Mouse (Mus musculus): ENCODE data around the gene Nrk.

Gene Nrk

DNA sequence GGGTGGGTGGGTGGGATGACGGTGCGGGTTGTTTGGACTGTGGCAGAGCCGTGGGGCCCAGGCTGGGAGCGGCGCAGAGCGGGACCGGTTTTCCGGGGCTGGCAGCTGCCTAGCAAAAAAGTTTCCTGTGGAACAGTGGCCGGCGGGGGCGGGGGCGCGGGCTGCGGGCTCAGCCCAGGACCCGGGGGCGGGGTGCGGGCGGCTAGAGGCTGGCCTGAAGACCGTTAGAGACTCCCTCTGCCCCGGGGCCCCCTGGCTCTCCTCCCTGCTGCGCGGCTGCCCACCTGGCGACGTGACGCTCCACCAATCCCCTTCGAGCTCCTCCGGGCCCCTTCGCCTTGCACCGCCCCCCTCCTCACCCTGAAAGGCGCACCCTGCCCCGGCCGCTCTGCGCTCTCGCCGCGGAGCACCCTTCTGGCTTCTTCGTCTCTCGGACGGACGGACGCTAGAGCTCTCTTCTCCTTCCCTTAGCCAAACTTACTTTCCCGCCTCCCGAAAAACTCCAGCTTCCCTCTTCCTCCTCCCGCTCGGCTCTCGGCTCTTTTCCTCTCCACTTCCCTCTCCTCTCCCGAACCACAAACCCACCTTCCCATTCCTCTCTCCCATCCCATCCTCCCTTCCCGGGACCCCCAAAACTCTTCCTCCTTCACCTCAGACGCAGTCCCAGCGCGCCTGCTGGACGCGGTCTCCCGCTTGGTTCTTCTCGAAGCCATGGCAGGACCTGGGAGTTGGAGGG lies at the start of gene Nrk:
Gene Nrk (plus strand): TSS at position 390 of the 736 bp plus-strand sequence.
- no peak for DNase-seq (ENCODE audit: low read depth, low spot score)

- no peak for DNase-seq (ENCODE audit: low read depth, low spot score)
Measured at GRCm38 (mm10) chrX:138913366-138913765, 864 bp upstream of the Nrk start.

DNA sequence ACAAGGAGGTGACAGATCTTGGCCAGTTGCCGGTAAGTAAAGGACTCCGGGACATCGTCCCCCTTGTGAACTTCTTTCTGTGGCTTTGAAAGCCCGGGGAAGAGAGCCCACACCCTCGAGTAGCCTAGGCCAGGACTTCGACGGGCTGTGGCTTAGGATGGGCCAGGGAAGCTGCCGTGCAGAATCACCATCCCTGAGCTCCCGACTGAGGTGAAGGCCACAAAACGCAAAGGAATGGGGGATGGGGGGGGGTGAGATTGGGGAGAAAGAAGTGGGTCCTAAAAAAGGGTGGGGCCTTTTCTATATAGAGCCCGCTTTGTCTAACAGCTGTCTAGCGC lies 516 bp downstream of the Nrk start:
- no peak for DNase-seq (ENCODE audit: low read depth, low spot score)

GRCm38 (mm10) chrX:138919030-138919429 lies 4.8 kb downstream of the Nrk start:
- DNase-seq (ENCODE audit: low read depth, low spot score) = no peak

DNA sequence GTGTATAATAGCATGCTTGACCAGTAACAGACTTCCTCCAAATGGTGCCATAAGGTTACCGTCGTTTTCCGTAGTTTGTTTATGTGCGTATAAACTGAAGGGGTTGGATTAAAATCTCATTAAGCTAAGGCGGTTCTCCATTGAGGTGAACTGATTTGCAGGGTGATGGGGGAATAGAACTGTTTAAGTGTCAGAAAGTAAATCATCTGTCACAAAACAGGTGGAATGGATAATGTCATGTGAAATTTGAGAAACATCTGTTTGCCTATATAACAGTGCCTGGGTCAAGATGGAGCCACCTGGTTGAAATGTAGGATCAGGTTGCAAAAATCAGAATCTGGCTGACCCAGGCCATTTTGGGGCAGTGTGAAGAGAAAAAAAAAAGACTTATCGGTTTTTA lies 29.7 kb downstream of the Nrk start:
- DNase-seq (ENCODE audit: low read depth, low spot score) = no peak

DNA sequence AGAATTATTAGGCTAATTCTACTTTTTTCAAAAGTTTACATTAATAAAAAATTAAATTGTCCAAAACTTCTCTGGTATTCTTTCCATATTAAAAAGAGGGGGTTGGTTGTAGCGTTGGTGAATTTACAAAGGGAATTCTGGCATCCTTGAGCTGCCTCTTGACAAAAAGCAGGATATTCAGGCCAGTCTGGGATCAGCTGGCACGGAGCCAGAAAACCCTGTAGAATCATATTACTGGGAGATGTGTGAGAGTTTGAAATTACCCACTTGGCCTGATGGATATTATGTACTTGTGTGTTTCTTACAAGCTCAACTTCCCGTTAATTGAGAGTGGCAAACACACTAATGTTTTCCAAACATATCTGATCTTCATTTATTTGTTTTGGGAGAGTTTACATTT lies 46.5 kb downstream of the Nrk start:
- no peak for DNase-seq (ENCODE audit: low read depth, low spot score)

DNA sequence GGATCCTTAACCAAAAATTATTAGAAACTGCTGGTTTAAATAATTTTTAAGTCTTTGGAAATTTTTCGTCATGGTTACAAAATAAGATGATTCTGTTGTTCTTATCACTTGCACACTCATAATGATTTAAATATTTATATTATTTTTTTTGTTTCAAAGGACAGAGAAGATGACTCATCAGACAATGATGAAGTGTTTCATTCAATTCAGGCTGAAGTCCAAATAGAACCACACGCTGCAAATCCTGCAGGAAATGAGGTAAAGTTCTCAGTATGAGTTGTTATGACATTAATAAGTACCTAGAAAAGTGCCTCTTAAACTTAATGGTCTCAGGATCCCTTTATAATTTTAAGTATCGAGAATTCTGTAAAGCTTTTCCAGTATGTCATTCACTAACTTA lies 64.3 kb downstream of the Nrk start:
- no peak for DNase-seq (ENCODE audit: low read depth, low spot score)

DNA sequence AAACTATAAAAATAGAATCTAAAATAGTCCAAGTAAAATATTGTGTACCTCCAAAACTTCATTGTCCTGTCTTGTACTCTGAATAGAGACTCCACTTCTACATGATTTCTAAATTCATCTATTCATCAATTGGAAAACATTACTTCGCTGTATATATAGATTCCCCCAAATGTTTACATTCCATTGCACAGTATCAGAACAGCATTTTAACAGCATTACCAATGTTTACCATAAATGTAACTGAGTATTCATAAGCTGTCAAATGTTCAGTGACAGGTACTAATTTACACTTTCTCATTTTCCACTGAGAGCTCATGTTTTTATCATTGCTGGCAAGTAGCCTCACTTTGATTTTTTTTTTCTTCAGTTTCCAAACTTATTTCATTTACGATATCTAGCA lies 65.0 kb downstream of the Nrk start:
- DNase-seq (ENCODE audit: low read depth, low spot score) = no peak

DNA sequence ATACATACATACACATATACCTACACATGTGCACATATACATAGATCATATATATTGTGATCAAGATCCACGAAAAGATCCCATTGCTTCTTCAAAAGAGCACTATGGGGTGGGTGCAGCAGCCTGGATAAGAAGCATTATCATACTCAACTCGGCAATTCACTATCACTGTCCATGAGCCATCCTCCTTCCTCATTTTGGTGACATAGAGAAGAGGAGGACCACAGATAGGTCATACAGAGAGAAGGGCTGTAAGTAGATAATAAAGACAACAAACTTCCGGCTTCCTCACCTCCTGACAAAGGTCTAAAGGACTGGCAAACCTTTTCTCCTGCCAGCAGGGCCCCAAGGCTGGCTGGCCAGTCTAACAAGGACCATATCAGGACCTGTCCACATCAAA lies 100.3 kb downstream of the Nrk start:
- DNase-seq (ENCODE audit: low read depth, low spot score) = no peak

DNA sequence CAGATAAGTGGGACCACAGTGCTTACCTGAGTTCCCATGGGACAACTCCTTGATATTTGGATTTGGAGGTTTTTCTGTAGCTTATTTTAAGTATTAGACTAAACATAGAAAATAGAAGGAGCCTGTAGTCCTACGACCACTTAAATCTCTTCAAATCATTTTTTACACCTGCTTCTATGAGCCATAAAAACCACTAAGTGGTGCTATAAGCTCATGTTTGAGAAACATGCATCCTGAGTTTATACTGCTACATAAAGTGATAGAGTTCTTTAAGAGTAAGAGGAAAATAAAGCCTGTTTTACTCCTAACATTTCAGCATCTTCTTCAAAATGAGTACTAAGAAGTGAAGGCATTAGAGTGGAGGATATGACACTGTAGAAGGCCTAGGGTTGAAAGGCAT lies 102.3 kb downstream of the Nrk start:
- DNase-seq (ENCODE audit: low read depth, low spot score) = no peak

DNA sequence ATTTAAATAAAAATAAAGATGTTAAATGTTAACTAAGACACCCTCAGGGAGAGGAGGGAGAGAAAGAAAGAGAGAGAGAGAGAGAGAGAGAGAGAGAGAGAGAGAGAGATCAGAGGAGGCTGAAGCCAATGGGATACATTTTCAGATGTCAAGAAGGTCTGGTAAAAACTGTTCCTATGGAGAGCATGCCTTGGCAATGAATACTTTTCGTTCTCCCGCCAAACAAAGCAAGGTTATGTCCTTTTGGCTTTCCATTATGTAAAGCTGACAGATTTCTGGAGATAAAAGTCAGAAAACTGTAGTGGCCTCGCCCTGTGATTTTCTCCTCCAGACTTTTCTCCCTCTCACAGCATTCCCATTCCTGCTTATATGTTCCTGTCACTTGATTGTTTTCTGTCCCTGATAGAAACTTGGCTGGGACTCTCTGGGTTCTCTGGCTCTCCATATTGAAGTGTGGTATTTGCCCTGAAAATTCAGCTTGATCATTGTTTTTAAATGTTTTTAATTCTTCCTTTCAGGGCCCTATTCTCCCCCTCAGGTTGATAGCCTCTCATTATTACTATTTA lies 112.4 kb downstream of the Nrk start:
- no peak for DNase-seq (ENCODE audit: low read depth, low spot score)

GRCm38 (mm10) chrX:139027296-139027695 lies 113.1 kb downstream of the Nrk start:
- no peak for DNase-seq (ENCODE audit: low read depth, low spot score)

DNA sequence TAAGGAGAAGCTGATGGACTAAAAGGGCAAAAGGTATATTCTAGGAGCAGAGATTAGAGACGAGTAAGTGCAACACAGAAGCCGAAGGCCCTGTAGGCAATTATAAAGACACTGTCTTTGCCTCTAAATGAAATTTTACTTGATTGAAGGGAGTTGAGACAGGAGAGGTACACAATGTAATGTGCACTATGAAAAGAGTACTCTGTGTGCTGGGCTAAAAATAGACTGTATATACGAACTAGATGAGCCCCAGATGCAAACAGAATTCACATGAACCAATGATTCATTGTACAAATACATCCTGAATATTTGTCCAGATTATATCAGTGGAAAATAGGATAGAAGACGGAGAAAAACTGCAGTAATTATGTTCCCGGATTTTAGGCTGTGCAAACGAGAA lies 113.7 kb downstream of the Nrk start:
- DNase-seq (ENCODE audit: low read depth, low spot score) = no peak

DNA sequence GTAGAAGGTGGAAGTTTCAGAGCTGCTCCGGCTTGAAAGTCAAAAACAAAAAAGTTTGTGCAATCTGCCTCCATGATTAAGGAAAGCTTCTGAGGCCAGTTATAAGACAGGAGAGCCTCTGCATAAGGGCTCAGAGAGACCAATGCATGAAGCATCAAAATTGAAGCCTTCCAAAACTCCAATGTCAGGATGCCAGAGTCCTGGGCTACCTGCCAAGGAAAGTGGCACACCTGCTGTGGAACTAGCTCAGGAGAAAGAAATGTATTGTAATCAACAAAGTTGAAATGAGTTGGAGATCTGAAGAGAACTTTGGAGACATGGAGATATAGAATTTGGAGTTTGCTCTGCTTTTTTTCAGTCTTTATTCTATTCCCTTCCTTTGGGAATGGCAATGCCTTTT lies 123.4 kb downstream of the Nrk start:
- no peak for DNase-seq (ENCODE audit: low read depth, low spot score)

GRCm38 (mm10) chrX:139039314-139039713 lies 125.1 kb downstream of the Nrk start:
- DNase-seq (ENCODE audit: low read depth, low spot score) = no peak

GRCm38 (mm10) chrX:139041148-139041547 lies 126.9 kb downstream of the Nrk start:
- no peak for DNase-seq (ENCODE audit: low read depth, low spot score)

DNA sequence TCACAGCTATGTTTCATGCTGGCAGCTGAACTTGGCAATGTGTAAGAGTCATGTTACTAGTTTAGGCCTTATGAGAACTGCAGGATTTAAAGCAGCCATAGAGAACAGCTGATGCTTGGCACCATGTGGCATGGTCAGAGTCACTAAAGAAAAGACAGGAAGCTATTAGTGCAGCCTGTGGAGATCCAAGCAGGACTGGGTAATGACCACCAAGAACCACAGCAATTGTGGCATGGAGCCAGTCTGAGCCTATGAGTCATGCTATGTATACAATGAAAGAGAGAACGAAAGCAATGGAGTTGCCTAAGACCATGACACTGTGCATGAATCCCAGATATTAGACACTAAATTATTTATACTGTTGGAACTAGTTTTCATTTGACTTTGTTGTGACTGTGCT lies 137.7 kb downstream of the Nrk start:
- DNase-seq (ENCODE audit: low read depth, low spot score) = no peak

GRCm38 (mm10) chrX:139053149-139053548 lies 138.9 kb downstream of the Nrk start:
- DNase-seq (ENCODE audit: low read depth, low spot score) = no peak
